Mouse (Mus musculus) liver, adult 2 months (tissue): ENCODE measurements around the gene Fam229b.

ENCODE experiments used
- CTCF ChIP-seq: fragments of 200-500 bp; IDR thresholded peaks from 2 replicates; pipeline ENCODE4 v1.5.1; 2011; ENCODE audit warnings: low read depth, low read length, control low read depth
- POLR2A ChIP-seq: fragments of 200-500 bp; IDR thresholded peaks from 2 replicates; pipeline ENCODE4 v1.6.1; 2011; ENCODE audit warnings: low read length, control low read depth; ENCODE audit not compliant: insufficient read depth; ENCODE audit errors: extremely low read depth

DNA sequence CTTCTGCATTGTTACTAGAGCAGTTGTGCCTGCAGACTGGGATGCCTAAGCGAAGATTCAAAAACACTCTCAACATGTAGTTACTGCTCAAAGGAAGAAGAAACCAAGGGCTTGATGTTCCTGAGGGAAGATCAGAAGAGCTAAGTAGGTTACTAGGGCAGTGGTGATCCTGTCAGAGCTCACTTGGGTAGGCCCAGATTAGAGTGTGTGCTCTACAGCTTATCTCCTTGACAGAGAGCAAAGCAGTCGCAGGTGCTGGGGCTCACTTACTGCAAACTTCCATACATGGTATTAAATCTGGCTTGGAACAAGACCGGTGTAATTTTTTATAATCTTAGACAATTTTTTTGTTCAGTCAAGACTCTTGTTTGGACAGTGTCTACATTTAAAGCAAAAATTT, 4.1 kb upstream of the Fam229b start:
- TF ChIP-seq CTCF = no peak
- TF ChIP-seq POLR2A = no peak
